Mouse (Mus musculus) embryonic facial prominence, embryonic 13.5 days (tissue): ENCODE measurements at regions not wholly inside any gene's neighbourhood (a gene's known extent, or its start where the extent isn't known, plus 50 kb on each side); places are given as distances from the start of the nearest gene placed in this dataset.

Experiments
- ATAC-seq: fragments of 200-750 bp; cut with Nextera tagmentation; 2 replicates; pipeline ENCODE4 v1.8.0; 2017; ENCODE audit warnings: low read depth; ENCODE audit not compliant: insufficient number of reproducible peaks, insufficient read depth, low FRiP score, low TSS enrichment
- H3K27ac ChIP-seq: fragments of 300-500 bp; sonication (generic); 2 replicates; pipeline ENCODE4 v1.5.1; 2015; ENCODE audit warnings: moderate library complexity, mild to moderate bottlenecking, inconsistent platforms
- H3K27me3 ChIP-seq: fragments of 300-500 bp; sonication (generic); 2 replicates; pipeline ENCODE4 v1.6.1; 2015; ENCODE audit warnings: mild to moderate bottlenecking, inconsistent platforms
- H3K36me3 ChIP-seq: fragments of 300-500 bp; sonication (generic); 2 replicates; pipeline ENCODE4 v1.6.1; 2015; ENCODE audit warnings: mild to moderate bottlenecking, inconsistent platforms
- H3K4me1 ChIP-seq: fragments of 300-500 bp; sonication (generic); 2 replicates; pipeline ENCODE4 v1.6.1; 2015; ENCODE audit warnings: inconsistent platforms
- H3K4me2 ChIP-seq: fragments of 300-500 bp; sonication (generic); 2 replicates; pipeline ENCODE4 v1.6.1; 2015; ENCODE audit warnings: moderate library complexity, mild to moderate bottlenecking, inconsistent platforms
- H3K4me3 ChIP-seq: fragments of 300-500 bp; sonication (generic); 2 replicates; pipeline ENCODE4 v1.5.1; 2015; ENCODE audit warnings: mild to moderate bottlenecking, inconsistent platforms
- H3K9ac ChIP-seq: fragments of 300-500 bp; sonication (generic); 2 replicates; pipeline ENCODE4 v1.6.1; 2015; ENCODE audit warnings: mild to moderate bottlenecking, inconsistent platforms
- H3K9me3 ChIP-seq: fragments of 300-500 bp; sonication (generic); 2 replicates; pipeline ENCODE4 v1.6.1; 2016; ENCODE audit warnings: inconsistent platforms
- WGBS: fragments of 180-500 bp; shearing (Covaris S2); methylation state at CpG from one replicate; pipeline ENCODE4 v1.1.7; 2015; ENCODE audit warnings: mixed read lengths; 5-methylcytosine and 5-hydroxymethylcytosine counted together

- WGBS, result 45% methylated on average over 3 of the region's 3 CpGs
- H3K27me3 ChIP-seq, result 0 out of 2 replicates have a peak, but pooled peaks cover 2% of the 10 kb centered on the region
- ATAC-seq, result no peak
Observed at GRCm38 (mm10) chr15:7697724-7698123, 112.9 kb upstream of the Gdnf start.

DNA sequence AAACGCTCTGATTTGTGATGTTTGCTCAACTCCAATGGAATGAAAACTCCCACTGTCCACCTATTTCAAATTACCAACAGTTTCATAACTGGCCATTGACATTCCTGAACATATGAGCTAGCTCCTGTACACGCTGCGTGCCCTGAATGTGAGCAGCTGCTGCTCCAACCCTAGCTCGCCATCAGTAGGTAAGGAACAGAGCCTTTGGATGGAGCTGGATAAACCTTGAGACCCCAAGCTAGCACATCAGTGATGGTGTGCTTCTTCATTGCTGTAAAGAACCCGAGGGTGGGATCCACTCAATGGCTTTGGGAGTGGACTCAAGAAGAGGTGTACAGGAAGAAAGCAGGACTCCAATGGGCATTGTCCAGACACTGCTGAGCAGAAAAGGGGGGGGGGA is 101.8 kb upstream of the Gdnf start:
- ATAC-seq, result no peak
- H3K9me3 ChIP-seq, result no peaks in the 10 kb centered on the region
- H3K36me3 ChIP-seq, result no peaks in the 10 kb centered on the region
- no peak overlapping the region for H3K27ac ChIP-seq
- no peak overlapping the region for H3K4me2 ChIP-seq
- no peaks in the 10 kb centered on the region for H3K4me1 ChIP-seq
- H3K4me3 ChIP-seq, result no peak overlapping the region
- WGBS, result 93% methylated on average over 5 of the region's 5 CpGs
- no peak overlapping the region for H3K9ac ChIP-seq
- H3K27me3 ChIP-seq, result no peaks in the 10 kb centered on the region

More at GRCm38 (mm10) chr15:7697724-7698123, 112.9 kb upstream of the Gdnf start:
- H3K9me3 ChIP-seq, result no peaks in the 10 kb centered on the region
- H3K27ac ChIP-seq, result no peak overlapping the region
- H3K4me2 ChIP-seq, result no peak overlapping the region
- no peaks in the 10 kb centered on the region for H3K4me1 ChIP-seq
- H3K9ac ChIP-seq, result no peak overlapping the region
- H3K4me3 ChIP-seq, result no peak overlapping the region
- H3K36me3 ChIP-seq, result no peaks in the 10 kb centered on the region

DNA sequence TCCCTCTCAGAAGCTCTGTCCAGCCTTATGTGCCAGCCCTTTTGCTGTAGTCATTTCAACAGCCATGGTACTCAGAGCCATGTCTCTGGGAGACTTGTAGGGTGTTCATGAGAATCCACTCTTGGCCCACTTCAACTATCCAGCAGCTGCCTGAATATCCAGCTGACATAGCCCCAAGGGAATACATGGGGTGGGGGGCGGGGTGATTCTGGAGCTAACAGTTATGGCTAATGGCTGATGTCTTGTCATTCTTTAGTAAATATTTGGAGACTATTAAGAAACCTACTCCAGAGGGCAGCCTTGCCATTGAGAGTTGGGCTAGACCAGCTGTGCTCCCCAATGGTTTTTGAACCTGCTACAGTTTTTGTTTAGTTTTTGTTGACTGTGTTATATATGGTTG is 96.0 kb upstream of the Gdnf start:
- Histone ChIP-seq H3K4me1 (no peaks in the 10 kb centered on the region), H3K9me3 (no peaks in the 10 kb centered on the region), H3K36me3 (no peaks in the 10 kb centered on the region), H3K9ac (no peak overlapping the region), H3K4me3 (no peak overlapping the region), H3K4me2 (no peak overlapping the region), H3K27me3 (peaks cover 6% of the 10 kb centered on the region; the same call in 1 of the 2 replicates), H3K27ac (no peak overlapping the region)
- ATAC-seq, result no peak
- WGBS, result 73% methylated on average over 1 of the region's 1 CpGs

GRCm38 (mm10) chr15:7716188-7716587 is 94.5 kb upstream of the Gdnf start:
- 74% methylated on average over 1 of the region's 1 CpGs for WGBS
- no peaks in the 10 kb centered on the region for H3K36me3 ChIP-seq
- no peaks in the 10 kb centered on the region for H3K4me1 ChIP-seq
- H3K27me3 ChIP-seq, result peaks cover 6% of the 10 kb centered on the region; the same call in 1 of the 2 replicates
- H3K4me2 ChIP-seq, result no peak overlapping the region
- H3K4me3 ChIP-seq, result no peak overlapping the region
- no peak for ATAC-seq
- no peaks in the 10 kb centered on the region for H3K9me3 ChIP-seq
- H3K9ac ChIP-seq, result no peak overlapping the region
- H3K27ac ChIP-seq, result no peak overlapping the region

- Histone ChIP-seq H3K27me3 (peaks cover 23% of the 10 kb centered on the region), H3K4me1 (peaks cover 38% of the 10 kb centered on the region), H3K36me3 (no peaks in the 10 kb centered on the region), H3K9me3 (no peaks in the 10 kb centered on the region), H3K4me3 (no peak overlapping the region), H3K4me2 (no peak overlapping the region), H3K27ac (no peak overlapping the region), H3K9ac (no peak overlapping the region)
- 9% methylated on average over 5 of the region's 5 CpGs for WGBS
- no peak for ATAC-seq
Observed at GRCm38 (mm10) chr15:7723202-7723721, 87.4 kb upstream of the Gdnf start.

- H3K27ac ChIP-seq, result no peak overlapping the region
- H3K4me1 ChIP-seq, result peaks cover 38% of the 10 kb centered on the region
- H3K36me3 ChIP-seq, result no peaks in the 10 kb centered on the region
- H3K9ac ChIP-seq, result no peak overlapping the region
- peaks cover 20% of the 10 kb centered on the region for H3K27me3 ChIP-seq
- no peaks in the 10 kb centered on the region for H3K9me3 ChIP-seq
- WGBS, result 27% methylated on average over 2 of the region's 2 CpGs
- H3K4me2 ChIP-seq, result no peak overlapping the region
- ATAC-seq, result no peak
- H3K4me3 ChIP-seq, result no peak overlapping the region
Observed at GRCm38 (mm10) chr15:7723770-7724169, 86.9 kb upstream of the Gdnf start.

GRCm38 (mm10) chr15:7725505-7725904 is 85.1 kb upstream of the Gdnf start:
- no peak for ATAC-seq
- Histone ChIP-seq H3K4me2 (no peak overlapping the region), H3K36me3 (no peaks in the 10 kb centered on the region), H3K27me3 (peaks cover 17% of the 10 kb centered on the region), H3K9me3 (no peaks in the 10 kb centered on the region), H3K4me1 (peaks cover 40% of the 10 kb centered on the region), H3K4me3 (no peak overlapping the region), H3K9ac (no peak overlapping the region), H3K27ac (no peak overlapping the region)
- 49% methylated on average over 4 of the region's 4 CpGs for WGBS

DNA sequence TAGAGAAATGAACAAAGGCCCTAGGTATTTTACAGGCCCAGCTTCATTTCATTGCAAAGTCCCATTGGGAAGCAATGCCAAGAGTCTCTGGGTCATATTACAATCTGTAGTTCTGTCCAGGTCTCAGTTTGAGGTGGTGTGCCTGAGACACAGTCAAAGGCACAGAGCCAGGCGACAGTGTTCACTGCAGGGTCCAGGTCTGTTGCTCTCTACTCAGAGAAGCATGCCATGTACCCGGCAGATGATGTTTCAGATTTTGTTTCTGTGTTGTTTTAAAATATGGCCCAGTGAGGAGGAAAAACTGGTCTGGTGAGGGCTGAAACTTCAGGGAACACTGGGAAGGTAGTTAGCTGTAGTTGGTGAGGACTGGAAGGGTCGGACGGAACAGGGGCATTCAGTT is 63.1 kb upstream of the Gdnf start:
- H3K4me1 ChIP-seq, result peaks cover under 1% of the 10 kb centered on the region; the same call in 1 of the 2 replicates
- no peaks in the 10 kb centered on the region for H3K9me3 ChIP-seq
- no peak overlapping the region for H3K4me2 ChIP-seq
- H3K27ac ChIP-seq, result no peak overlapping the region
- H3K4me3 ChIP-seq, result no peak overlapping the region
- no peak for ATAC-seq
- H3K27me3 ChIP-seq, result no peaks in the 10 kb centered on the region
- WGBS, result 71% methylated on average over 4 of the region's 4 CpGs
- no peak overlapping the region for H3K9ac ChIP-seq
- no peaks in the 10 kb centered on the region for H3K36me3 ChIP-seq

DNA sequence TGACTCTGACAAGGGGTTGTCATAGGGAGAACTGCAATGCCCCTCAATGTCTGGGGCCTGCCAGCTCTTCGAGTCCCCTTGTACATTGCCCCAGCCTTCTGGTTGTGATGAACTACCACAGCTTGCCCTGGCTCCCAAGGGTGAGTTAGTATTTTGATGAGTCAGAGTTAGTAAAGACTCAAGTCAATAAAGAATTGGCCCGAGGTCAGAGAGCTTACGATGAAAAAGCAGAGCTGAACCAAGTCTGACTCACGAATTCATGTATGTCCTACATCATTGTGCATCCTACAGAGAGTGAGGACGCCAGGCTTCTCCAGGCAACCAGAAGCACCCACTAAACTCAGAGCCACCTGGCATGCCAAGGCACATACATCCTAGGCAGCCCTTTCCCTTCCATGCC is 60.2 kb upstream of the Gdnf start:
- H3K4me1 ChIP-seq, result no peaks in the 10 kb centered on the region
- H3K27me3 ChIP-seq, result no peaks in the 10 kb centered on the region
- H3K9ac ChIP-seq, result no peak overlapping the region
- H3K4me3 ChIP-seq, result no peak overlapping the region
- no peak overlapping the region for H3K27ac ChIP-seq
- WGBS, result 89% methylated on average over 5 of the region's 5 CpGs
- H3K4me2 ChIP-seq, result no peak overlapping the region
- no peak for ATAC-seq
- no peaks in the 10 kb centered on the region for H3K36me3 ChIP-seq
- no peaks in the 10 kb centered on the region for H3K9me3 ChIP-seq
